Mouse (Mus musculus) adrenal gland, postnatal 25 days (tissue): ENCODE results near the gene Hao2. TPM values are rescaled to one million over a fixed set of nuclear protein-coding genes. Genes with fewer than 3 reads are reported as not detected.

Experiments
- DNase-seq: peaks from one replicate; pipeline ENCODE4 v3.0.0; 2021; ENCODE audit warnings: mixed read lengths
- total RNA-seq: library from RNA; stranded (reverse); gene quantifications from 2 replicates; pipeline ENCODE4 v1.2.3, GENCODE M21; 2021

The Hao2 gene
- total RNA-seq, 1 experiment from 2014 or later: 223 TPM

DNA sequence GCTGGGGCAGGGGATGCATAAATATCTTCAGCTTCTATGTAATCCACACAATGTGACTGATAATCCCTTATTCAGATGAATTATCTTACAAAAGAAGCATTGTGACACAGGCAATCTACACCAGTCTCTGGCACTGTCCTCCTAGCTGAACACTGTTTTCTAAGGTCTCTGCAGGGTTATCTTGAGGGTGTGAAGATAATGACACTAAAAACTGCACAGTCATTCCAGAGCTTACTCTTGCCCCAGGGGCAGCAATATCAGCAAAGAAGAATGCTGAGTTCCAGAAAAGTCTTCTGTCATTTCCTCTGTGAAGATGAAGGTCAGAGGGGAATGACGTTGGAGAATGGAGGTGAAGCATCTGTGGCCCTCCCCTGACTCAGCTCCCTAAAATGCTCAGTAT lies 36.1 kb downstream of the Hao2 start:
- no peak for DNase-seq

DNA sequence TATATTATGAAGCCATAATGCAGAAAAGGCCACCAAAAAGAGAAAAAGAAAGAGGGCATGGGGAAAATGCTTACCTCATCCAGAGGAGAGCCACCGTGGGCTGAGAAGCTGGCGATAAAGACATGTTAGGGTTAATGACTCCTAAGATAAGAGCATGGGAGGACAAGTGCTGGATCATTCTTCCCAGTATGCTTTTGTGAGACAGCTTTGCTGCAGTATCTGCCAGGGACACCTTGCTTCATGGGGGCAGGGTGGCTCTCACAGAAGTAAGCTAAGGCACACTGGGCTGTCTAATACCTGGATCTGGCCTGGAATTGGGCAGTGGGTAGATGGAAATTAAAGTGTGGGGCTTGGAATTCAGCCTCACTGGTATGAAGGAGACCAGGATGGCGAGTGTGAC lies 37.9 kb downstream of the Hao2 start:
- no peak for DNase-seq

DNA sequence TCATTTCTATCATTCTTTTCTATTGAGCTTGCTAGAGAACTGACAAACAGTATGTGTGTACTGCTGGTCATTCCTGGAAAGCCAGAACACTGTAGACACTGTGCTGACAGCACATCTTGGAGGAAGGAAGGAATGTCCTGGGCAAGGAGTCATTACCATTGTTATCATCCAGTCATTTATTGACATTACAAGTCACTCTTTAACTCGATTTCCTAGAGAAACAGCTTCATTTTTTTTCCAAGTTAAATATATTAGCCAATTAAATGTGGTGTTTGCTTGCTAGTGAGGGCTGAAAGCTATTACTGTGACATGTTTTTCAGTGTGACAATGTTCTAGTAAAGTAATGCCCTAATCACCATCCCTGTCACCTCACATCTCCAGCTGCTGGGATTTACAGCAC lies 39.4 kb downstream of the Hao2 start:
- no peak for DNase-seq

DNA sequence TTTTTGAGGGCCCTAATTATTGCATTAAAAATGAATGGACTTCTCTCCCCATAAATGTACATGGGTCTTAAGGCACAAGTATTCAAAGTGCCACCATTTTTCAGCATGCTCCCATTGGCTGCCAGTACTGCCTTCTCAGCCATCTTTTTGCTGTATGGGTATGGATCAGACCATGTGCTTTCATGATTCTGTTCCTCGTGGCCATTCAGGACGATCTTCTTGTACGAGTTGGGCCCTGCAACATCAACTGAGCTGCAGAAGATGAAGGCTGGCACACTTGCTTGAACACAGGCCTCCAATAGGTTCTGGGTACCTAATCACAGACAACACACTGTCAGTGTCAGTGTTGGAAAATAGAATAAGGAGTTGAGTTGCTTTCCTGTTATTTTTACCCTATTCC lies 40.0 kb downstream of the Hao2 start:
- DNase-seq: no peak

DNA sequence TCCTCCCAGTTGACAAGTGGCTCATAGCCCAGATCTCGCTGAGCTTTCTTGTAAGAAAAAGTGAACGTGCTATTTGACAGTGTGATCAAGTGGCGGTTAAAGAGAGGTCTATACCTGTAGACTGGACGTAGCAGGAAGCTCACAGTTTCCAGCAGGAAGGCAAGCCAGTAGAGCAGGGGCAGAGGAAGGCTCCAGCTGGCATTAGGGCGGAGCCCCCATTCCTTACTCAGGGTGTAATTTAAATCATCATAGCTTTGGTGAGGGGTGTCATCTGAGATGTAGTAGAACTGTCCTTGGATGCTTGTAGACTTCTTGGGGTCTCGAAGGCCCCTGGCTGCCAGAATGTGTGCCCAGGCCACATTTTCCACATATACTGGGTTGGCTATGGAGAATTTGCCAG lies 40.4 kb downstream of the Hao2 start:
- DNase-seq: peak; percentile 30

DNA sequence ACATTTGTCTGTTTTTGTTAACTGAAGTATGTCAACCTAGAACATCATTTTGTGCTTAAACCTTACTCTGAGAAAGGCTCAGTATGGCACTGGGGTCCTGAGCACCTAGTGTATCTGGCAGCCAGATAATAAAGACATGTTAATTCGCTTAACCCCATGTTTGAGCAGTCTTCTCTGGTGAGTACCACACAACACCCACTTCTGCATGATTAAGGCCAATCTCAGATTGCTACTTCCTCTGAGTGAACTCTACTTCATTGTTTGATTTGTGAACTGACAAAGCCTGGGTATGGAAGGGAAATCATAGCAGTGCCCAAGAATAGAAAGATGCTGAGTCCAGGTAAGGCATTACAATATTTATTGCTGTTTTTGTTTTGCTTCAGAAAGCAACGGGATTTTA lies 41.2 kb downstream of the Hao2 start:
- DNase-seq: no peak

DNA sequence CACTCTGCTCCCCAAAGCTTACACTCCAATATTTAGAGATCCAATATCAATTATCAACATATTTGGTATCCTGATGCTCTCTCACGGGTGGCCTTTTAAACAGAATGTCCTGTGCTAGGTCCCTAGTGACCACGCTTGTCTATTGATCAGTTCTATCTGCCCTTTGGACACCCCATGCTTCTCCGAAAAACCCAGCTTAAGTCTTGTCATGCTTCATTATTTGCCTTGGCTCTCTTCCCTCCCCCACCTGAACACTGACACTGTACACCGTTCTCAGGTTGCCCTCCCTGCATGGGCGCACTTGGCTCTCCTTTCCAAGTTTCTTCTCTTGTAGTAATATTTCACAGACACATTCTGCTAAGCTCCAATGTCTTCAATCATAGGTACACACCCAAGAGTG lies 42.8 kb downstream of the Hao2 start:
- DNase-seq: no peak

DNA sequence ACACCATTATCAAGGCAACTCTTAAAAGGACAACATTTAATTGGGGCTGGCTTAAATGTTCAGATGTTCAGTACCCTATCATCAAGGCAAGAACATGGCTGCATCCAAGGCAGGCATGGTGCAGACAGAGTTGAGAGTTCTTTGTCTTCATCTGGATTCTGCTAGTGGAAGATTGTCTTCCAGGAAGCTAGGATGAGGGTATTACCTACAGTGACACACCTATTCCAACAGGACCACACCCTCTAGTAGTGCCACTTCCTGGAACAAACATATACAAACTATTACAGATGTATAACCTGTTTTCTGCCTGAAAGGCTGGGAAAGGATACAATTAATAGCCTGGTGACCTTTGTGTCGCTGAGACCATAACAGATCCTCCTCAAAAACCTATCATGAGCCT lies 44.1 kb downstream of the Hao2 start:
- no peak for DNase-seq

Other genes with a start within 250 kb of the Hao2 start
- gene Hsd3b2, start 168.7 kb downstream of the Hao2 start, total RNA-seq: 0.12 TPM in 1 of 2 replicates, not detected in the other
- 3.7 TPM in 1 of 2 replicates, not detected in the other for gene Hsd3b3, start 130.1 kb downstream of the Hao2 start, total RNA-seq
- gene Hsd3b6, start 78.8 kb downstream of the Hao2 start, total RNA-seq: 59.2 and 81.2 TPM in 2 replicates
- 14,240 and 17,479 TPM in 2 replicates for gene Hsd3b1, start 33.4 kb downstream of the Hao2 start, total RNA-seq
- gene Wars2, start 247.8 kb upstream of the Hao2 start, total RNA-seq: 10.8 and 15.9 TPM in 2 replicates